Mouse (Mus musculus) embryonic facial prominence, embryonic 14.5 days (tissue): ENCODE measurements at regions not wholly inside any gene's neighbourhood (a gene's known extent, or its start where the extent isn't known, plus 50 kb on each side); places are given as distances from the start of the nearest gene placed in this dataset.

Source experiments
- ATAC-seq: fragments of 200-750 bp; cut with Nextera tagmentation; 2 replicates; pipeline ENCODE4 v1.8.0; 2017; ENCODE audit warnings: low read depth, moderate number of reproducible peaks, moderate TSS enrichment
- DNase-seq: peaks from one replicate; pipeline ENCODE4 v3.0.0-alpha.2; 2015; ENCODE audit warnings: low spot score
- H3K27ac ChIP-seq: fragments of 300-500 bp; sonication (generic); replicated peaks from 2 replicates; pipeline ENCODE4 v1.5.1; 2014; ENCODE audit warnings: low read depth, mild to moderate bottlenecking, low read length, moderate library complexity
- H3K27me3 ChIP-seq: fragments of 300-500 bp; sonication (generic); replicated peaks from 2 replicates; pipeline ENCODE4 v1.6.1; 2014; ENCODE audit warnings: low read length; ENCODE audit not compliant: control insufficient read depth, insufficient read depth
- H3K36me3 ChIP-seq: fragments of 300-500 bp; sonication (generic); 2 replicates; pipeline ENCODE4 v1.6.1; 2014; ENCODE audit warnings: low read length, mixed read lengths; ENCODE audit not compliant: control insufficient read depth, insufficient read depth
- H3K4me1 ChIP-seq: fragments of 300-500 bp; sonication (generic); 2 replicates; pipeline ENCODE4 v1.6.1; 2014; ENCODE audit warnings: antibody characterized with exemption, low read length; ENCODE audit not compliant: control insufficient read depth, insufficient read depth
- H3K4me2 ChIP-seq: fragments of 300-500 bp; sonication (generic); 2 replicates; pipeline ENCODE4 v1.6.1; 2014; ENCODE audit warnings: low read depth, mild to moderate bottlenecking, low read length, moderate library complexity, mixed read lengths
- H3K4me3 ChIP-seq: fragments of 300-500 bp; sonication (generic); 2 replicates; pipeline ENCODE4 v1.5.1; 2014; ENCODE audit warnings: low read depth, mild to moderate bottlenecking, low read length
- H3K9ac ChIP-seq: fragments of 300-500 bp; sonication (generic); 2 replicates; pipeline ENCODE4 v1.6.1; 2014; ENCODE audit warnings: low read depth, mild to moderate bottlenecking, low read length, moderate library complexity, mixed read lengths
- H3K9me3 ChIP-seq: fragments of 300-500 bp; sonication (generic); 2 replicates; pipeline ENCODE4 v1.6.1; 2016; ENCODE audit warnings: low read length; ENCODE audit not compliant: control insufficient read depth
- WGBS: fragments of 180-500 bp; shearing (Covaris S2); extraction: QIAGEN DNeasy Blood & Tissue Kit; methylation state at CpG from one replicate; pipeline ENCODE4 v1.1.7; 2014; 5-methylcytosine and 5-hydroxymethylcytosine counted together

DNA sequence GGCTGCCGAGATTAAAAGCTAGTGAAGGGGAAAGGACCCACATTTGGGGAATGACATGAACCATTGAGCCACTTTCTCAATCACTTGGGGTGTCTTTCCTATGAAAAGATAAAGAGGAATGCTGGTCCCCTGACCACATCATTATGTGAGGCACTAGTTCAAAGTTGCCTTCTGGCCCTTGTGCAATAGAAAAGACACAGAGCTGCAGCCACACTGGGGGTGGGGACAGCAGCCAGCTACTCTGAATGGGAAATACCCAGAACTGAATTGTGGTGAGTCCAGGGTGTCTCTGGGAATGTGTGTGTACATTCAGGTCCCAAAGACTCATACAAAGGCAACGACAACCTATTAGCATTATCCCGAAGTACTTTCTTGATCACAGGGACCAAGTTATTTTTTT lies 172.3 kb upstream of the Gm765 start:
- H3K4me1 ChIP-seq: peaks cover 5% of the 10 kb centered on the region; the same call in 1 of the 2 replicates
- H3K9me3 ChIP-seq: no peaks in the 10 kb centered on the region
- no peak overlapping the region for H3K4me3 ChIP-seq
- DNase-seq (no peak), ATAC-seq (no peak)
- H3K27me3 ChIP-seq: no peaks in the 10 kb centered on the region; the same call in 1 of the 2 replicates
- H3K36me3 ChIP-seq: no peaks in the 10 kb centered on the region
- H3K9ac ChIP-seq: no peak overlapping the region
- no peak overlapping the region for H3K4me2 ChIP-seq
- H3K27ac ChIP-seq: no peak overlapping the region
- 76% methylated on average over 3 of the region's 3 CpGs for WGBS

DNA sequence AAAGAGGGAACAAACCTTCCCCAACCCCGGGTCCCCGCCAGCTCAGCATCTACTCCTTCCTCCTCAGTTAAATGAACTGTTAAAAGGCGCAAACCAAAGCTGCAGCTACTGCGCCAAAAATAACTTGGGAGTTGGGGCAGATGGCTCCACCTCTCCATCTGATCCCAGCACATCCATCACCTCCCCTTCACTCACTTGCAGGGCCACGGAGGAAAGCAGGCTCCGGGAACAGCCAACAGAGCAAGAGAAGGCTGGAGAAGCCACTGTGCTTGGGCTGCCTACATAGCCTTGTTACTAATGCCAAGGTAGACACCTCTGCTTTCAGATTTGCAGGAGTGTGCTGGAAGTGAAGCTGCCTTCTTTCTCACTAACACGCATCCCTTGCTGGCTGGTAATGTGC lies 171.8 kb upstream of the Gm765 start:
- no peak for ATAC-seq
- H3K27me3 ChIP-seq: no peaks in the 10 kb centered on the region; the same call in 1 of the 2 replicates
- no peaks in the 10 kb centered on the region for H3K9me3 ChIP-seq
- DNase-seq: no peak
- H3K27ac ChIP-seq: no peak overlapping the region
- no peak overlapping the region for H3K4me3 ChIP-seq
- H3K9ac ChIP-seq: no peak overlapping the region
- no peak overlapping the region for H3K4me2 ChIP-seq
- peaks cover 5% of the 10 kb centered on the region; the same call in 1 of the 2 replicates for H3K4me1 ChIP-seq
- WGBS: 66% methylated on average over 7 of the region's 7 CpGs
- H3K36me3 ChIP-seq: no peaks in the 10 kb centered on the region

DNA sequence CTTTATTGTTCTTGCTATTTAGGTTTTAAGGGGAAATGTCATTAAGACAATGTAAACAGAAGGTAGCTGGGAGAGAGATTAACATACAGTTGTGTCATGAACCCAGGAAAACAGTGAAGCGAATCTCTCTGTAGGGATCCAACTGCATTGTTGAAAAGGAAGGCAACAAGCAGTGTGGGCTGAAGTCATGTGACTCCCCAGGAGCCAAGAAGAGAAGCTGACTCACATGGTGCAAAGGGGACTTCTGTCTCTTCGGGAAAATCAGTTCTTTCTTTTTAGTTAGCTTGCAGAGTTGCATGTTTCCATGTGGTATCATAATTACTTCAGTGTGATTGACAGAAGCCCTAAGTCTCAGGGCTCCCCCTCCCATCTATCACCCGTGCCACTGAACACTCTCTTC lies 170.7 kb upstream of the Gm765 start:
- Histone ChIP-seq H3K9me3 (no peaks in the 10 kb centered on the region), H3K4me3 (no peak overlapping the region), H3K4me1 (peaks cover 5% of the 10 kb centered on the region; the same call in 1 of the 2 replicates), H3K27ac (no peak overlapping the region), H3K4me2 (no peak overlapping the region), H3K9ac (no peak overlapping the region), H3K36me3 (no peaks in the 10 kb centered on the region), H3K27me3 (no peaks in the 10 kb centered on the region)
- WGBS: 11% methylated on average over 3 of the region's 3 CpGs
- DNase-seq (no peak), ATAC-seq (no peak)

DNA sequence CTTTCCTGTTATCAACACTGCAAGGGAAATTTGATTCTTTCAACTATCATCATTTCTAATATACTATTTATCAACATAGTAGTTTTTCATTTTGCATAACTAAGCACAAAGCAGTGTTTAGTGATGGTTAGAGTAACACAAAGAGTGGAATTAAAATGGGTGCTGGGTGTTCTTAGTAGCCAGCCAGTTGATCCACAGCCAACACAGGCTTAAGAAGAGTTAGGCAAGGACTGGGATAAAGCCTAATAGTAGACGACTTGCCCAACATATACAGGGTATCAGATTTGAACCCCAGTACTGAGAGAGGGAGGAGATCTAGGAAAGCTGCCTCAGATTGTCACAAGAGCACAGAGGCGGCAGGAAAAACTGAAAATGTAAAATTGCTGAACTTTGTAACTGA lies 160.2 kb upstream of the Gm765 start:
- Histone ChIP-seq H3K36me3 (no peaks in the 10 kb centered on the region), H3K4me1 (no peaks in the 10 kb centered on the region), H3K9ac (no peak overlapping the region), H3K27ac (no peak overlapping the region), H3K4me3 (no peak overlapping the region), H3K4me2 (no peak overlapping the region), H3K9me3 (no peaks in the 10 kb centered on the region), H3K27me3 (no peaks in the 10 kb centered on the region)
- no peak for DNase-seq
- WGBS: 69% methylated on average over 2 of the region's 2 CpGs
- ATAC-seq: no peak

DNA sequence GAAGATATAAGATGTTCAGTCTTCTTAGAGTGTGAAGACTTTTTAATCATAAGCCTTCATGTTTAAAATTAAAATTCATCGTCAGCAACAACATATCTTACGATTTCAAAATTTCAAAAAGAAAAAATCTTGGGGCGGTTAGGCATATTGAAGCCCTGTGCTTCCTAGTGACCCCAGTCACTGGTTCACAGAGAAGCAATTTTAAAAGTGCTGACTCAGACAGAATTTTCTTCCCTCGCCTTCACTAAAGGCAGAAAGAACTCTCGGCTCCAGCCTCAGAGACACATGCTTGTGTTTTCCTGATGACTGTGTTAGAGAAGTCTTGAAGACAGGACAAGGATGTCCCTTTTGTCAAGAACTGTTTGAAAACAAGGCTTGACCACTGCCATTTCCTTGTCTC lies 157.2 kb upstream of the Gm765 start:
- no peak for ATAC-seq
- WGBS: 71% methylated on average over 5 of the region's 5 CpGs
- no peak for DNase-seq
- Histone ChIP-seq H3K4me2 (no peak overlapping the region), H3K27me3 (no peaks in the 10 kb centered on the region), H3K4me3 (no peak overlapping the region), H3K4me1 (no peaks in the 10 kb centered on the region), H3K36me3 (no peaks in the 10 kb centered on the region), H3K9ac (no peak overlapping the region), H3K27ac (no peak overlapping the region), H3K9me3 (no peaks in the 10 kb centered on the region)

DNA sequence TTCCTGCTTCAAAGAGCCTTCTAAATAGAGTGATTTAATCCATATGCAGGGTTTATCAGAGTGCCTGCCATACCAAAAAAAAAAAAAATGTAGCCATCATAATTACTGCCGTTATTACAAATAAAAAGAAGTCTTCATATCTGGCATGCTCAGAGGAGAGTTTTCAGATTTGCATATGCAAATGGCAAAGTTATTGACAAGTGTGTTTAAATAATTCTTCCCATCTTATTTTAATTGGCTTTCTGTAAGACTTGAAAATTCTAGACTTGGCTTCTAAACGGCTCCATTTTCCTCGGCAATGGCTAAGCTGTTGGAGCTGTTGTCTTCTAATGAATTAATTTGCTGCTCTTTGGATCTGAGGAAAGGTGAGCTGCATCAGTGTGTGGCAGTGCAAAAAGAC lies 144.1 kb upstream of the Gm765 start:
- Histone ChIP-seq H3K27me3 (no peaks in the 10 kb centered on the region), H3K27ac (no peak overlapping the region), H3K9ac (no peak overlapping the region), H3K4me3 (no peak overlapping the region), H3K36me3 (no peaks in the 10 kb centered on the region), H3K4me2 (no peak overlapping the region), H3K9me3 (no peaks in the 10 kb centered on the region), H3K4me1 (no peaks in the 10 kb centered on the region)
- WGBS: 57% methylated on average over 3 of the region's 3 CpGs
- ATAC-seq (no peak), DNase-seq (no peak)

DNA sequence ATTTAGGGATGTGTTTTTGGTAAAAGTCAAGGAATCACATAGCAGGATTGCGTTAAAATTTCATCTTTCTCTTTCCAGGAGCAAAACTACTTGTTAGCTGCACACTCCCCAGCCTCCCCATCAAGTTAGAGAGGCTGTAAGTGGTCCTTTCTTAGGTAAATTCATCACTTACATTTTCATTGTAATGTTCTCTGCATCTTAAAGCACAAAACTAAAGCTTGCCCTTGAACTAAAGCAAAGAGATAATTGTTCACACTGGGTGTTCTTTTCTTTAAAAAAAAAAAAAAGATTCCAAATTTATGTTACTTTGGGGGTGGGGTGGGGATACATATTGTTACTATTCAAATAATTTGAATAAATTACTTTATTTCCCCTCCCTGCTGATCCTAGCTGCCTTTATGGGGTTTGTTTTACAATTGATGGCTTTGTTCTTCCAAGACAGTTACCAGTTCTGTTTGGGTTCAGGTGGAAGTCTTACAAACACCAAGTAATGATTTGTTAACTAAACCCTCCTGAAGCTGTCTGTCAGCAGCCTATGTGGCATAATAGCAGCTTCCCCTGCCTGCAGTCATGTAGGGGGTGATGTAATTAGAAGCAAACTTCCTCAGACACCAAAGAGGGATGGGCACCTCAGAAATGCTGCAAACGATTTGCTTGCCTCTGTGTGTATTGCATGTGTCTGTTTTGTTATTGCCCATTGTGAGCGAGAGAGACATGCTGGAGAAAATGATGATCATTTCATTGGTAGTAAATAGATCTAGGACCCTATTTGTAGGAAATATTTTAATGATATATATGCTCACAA lies 141.0 kb upstream of the Gm765 start:
- Histone ChIP-seq H3K27ac (no peak overlapping the region), H3K36me3 (no peaks in the 10 kb centered on the region), H3K9me3 (no peaks in the 10 kb centered on the region), H3K4me1 (no peaks in the 10 kb centered on the region), H3K9ac (no peak overlapping the region), H3K4me3 (no peak overlapping the region), H3K27me3 (no peaks in the 10 kb centered on the region), H3K4me2 (no peak overlapping the region)
- 42% methylated on average over 3 of the region's 3 CpGs for WGBS
- ATAC-seq: no peak
- DNase-seq: no peak

DNA sequence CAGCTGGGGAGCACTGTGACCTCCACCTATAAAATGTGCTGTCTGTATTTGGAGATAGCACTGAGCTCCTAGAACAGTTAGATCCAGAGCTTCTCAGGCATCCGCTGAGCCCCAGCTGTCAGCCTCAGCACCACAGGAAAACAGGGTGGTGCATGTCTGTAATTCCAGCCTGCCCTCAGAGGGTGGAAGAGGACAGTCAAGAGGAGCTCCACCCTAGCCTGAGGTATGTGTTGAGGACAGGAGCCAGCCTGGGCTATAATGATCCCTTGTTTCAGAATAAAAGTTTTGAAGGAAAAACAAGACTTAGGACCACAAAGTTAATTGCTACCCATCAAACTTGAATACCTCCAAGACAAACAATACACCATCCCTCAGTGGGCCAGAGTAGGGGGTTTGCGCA lies 139.8 kb upstream of the Gm765 start:
- no peak overlapping the region for H3K4me3 ChIP-seq
- no peak overlapping the region for H3K4me2 ChIP-seq
- no peaks in the 10 kb centered on the region for H3K4me1 ChIP-seq
- ATAC-seq: no peak
- peak; percentile 8 for DNase-seq
- H3K27ac ChIP-seq: no peak overlapping the region
- H3K27me3 ChIP-seq: no peaks in the 10 kb centered on the region
- H3K36me3 ChIP-seq: no peaks in the 10 kb centered on the region
- no peak overlapping the region for H3K9ac ChIP-seq
- H3K9me3 ChIP-seq: no peaks in the 10 kb centered on the region
- 85% methylated on average over 2 of the region's 2 CpGs for WGBS

DNA sequence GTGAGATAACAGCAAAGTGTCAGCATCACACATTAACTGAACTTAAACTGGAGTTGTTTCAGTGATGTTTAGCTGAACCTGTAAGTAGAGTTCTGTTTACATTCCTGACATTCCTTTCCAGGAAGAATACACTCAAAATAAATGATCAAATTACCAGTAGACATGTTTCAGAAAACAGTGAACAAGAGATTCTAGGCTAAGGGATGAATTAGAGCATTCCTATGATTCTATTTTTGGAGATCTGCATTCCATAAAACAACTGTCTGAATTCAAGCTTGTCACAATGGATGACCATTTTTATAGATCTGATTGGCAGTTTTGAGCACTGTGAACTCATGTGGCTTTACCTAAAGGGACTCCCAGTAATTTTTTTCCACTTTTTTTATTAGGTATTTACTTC lies 125.0 kb upstream of the Gm765 start:
- no peak overlapping the region for H3K9ac ChIP-seq
- H3K27ac ChIP-seq: no peak overlapping the region
- H3K4me1 ChIP-seq: peaks cover 6% of the 10 kb centered on the region
- H3K9me3 ChIP-seq: no peaks in the 10 kb centered on the region
- no peak overlapping the region for H3K4me2 ChIP-seq
- DNase-seq (no peak), ATAC-seq (no peak)
- no peak overlapping the region for H3K4me3 ChIP-seq
- H3K36me3 ChIP-seq: no peaks in the 10 kb centered on the region
- no peaks in the 10 kb centered on the region for H3K27me3 ChIP-seq
